Comparison of ENCODE assay signal across 24 mouse cellular contexts in the genomic region with DNA sequence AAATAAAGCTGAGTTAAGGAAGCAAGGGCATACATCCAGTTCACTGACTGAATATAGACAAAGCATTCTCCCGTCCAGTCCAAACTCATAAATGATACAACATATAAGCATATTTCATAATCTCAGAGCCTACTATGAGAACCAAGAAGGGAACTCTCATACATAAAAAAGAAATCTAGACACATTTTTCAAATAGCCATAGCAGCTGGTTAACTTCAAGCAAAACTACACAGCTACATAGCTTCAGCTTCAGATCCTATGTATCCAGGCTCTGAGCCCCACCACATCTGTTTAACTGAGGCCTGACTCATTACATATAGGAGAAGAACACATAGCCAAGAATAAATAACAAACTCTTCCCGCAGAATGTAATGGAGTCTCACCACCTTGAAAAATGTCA. TPM values are rescaled to one million over a fixed set of nuclear protein-coding genes. Genes with fewer than 3 reads are reported as not detected.
DNase-seq lines count a peak whose midpoint lies in the region; ATAC-seq and TF ChIP-seq lines count a peak whose summit lies in the region.
"Had no signal": no experiment of that assay in that cellular context is flagged by ENCODE, and none has a peak within 500 bp of the region (broad histone marks: within the 10 kb centered on the region; RNA-seq: fewer than 3 reads in every experiment).

No protein-coding gene starts in this region.

- H3K36me3 ChIP-seq in kidney, postnatal 0 days (ENCODE audit: insufficient read depth, low read length): no peaks in the 10 kb centered on the region
- no peaks in the 10 kb centered on the region for H3K36me3 ChIP-seq in kidney, embryonic 15.5 days
- no peaks in the 10 kb centered on the region for H3K36me3 ChIP-seq in lung, embryonic 15.5 days
- no peaks in the 10 kb centered on the region for H3K36me3 ChIP-seq in lung, postnatal 0 days (ENCODE audit: insufficient read depth, low read length)
- H3K36me3 ChIP-seq: embryonic facial prominence, embryonic 13.5 days; embryonic facial prominence, embryonic 15.5 days; forebrain, embryonic 10.5 days; forebrain, embryonic 12.5 days had no signal

- no peaks in the 10 kb centered on the region for H3K4me1 ChIP-seq in kidney, postnatal 0 days (replicated peaks; ENCODE audit: insufficient read depth, low read length)
- no peaks in the 10 kb centered on the region for H3K4me1 ChIP-seq in kidney, embryonic 15.5 days
- H3K4me1 ChIP-seq in lung, embryonic 15.5 days: no peaks in the 10 kb centered on the region
- no peaks in the 10 kb centered on the region for H3K4me1 ChIP-seq in lung, postnatal 0 days (ENCODE audit: insufficient read depth, low read depth, low read length)
- H3K4me1 ChIP-seq: embryonic facial prominence, embryonic 13.5 days; embryonic facial prominence, embryonic 15.5 days; forebrain, embryonic 10.5 days; forebrain, embryonic 12.5 days had no signal

- H3K4me3 ChIP-seq in kidney, postnatal 0 days (replicated peaks; ENCODE audit: low read depth, low read length): no peak overlapping the region
- H3K4me3 ChIP-seq in kidney, embryonic 15.5 days (replicated peaks): no peak overlapping the region
- no peak overlapping the region for H3K4me3 ChIP-seq in lung, embryonic 15.5 days
- no peak overlapping the region for H3K4me3 ChIP-seq in lung, postnatal 0 days (ENCODE audit: low read depth, low read length)
- H3K4me3 ChIP-seq: embryonic facial prominence, embryonic 13.5 days; embryonic facial prominence, embryonic 15.5 days; erythroblast, embryonic 14.5 days; forebrain, embryonic 10.5 days; forebrain, embryonic 12.5 days had no signal

- no peaks in the 10 kb centered on the region for H3K27me3 ChIP-seq in kidney, postnatal 0 days (ENCODE audit: insufficient read depth, low read length)
- H3K27me3 ChIP-seq in kidney, embryonic 15.5 days: no peaks in the 10 kb centered on the region
- no peaks in the 10 kb centered on the region for H3K27me3 ChIP-seq in lung, embryonic 15.5 days
- no peaks in the 10 kb centered on the region for H3K27me3 ChIP-seq in lung, postnatal 0 days (replicated peaks; ENCODE audit: insufficient read depth, low read length)
- H3K27me3 ChIP-seq: embryonic facial prominence, embryonic 13.5 days; embryonic facial prominence, embryonic 15.5 days; forebrain, embryonic 12.5 days had no signal

- H3K9ac ChIP-seq in kidney, postnatal 0 days (ENCODE audit: low read depth, low read length): no peak overlapping the region
- no peak overlapping the region for H3K9ac ChIP-seq in kidney, embryonic 15.5 days
- H3K9ac ChIP-seq in lung, embryonic 15.5 days: no peak overlapping the region
- no peak overlapping the region for H3K9ac ChIP-seq in lung, postnatal 0 days (replicated peaks; ENCODE audit: low read depth)
- H3K9ac ChIP-seq: embryonic facial prominence, embryonic 13.5 days; embryonic facial prominence, embryonic 15.5 days; forebrain, embryonic 12.5 days had no signal

- TF ChIP-seq EP300 in lung, postnatal 0 days (IDR thresholded peaks at IDR 0.05): no peak

- H3K4me2 ChIP-seq in kidney, postnatal 0 days (ENCODE audit: low read length): no peak overlapping the region
- no peak overlapping the region for H3K4me2 ChIP-seq in kidney, embryonic 15.5 days
- no peak overlapping the region for H3K4me2 ChIP-seq in lung, embryonic 15.5 days
- H3K4me2 ChIP-seq in lung, postnatal 0 days (replicated peaks; ENCODE audit: low read depth, low read length): no peak overlapping the region
- H3K4me2 ChIP-seq: embryonic facial prominence, embryonic 13.5 days; embryonic facial prominence, embryonic 15.5 days; forebrain, embryonic 12.5 days had no signal

- no peak overlapping the region for H3K27ac ChIP-seq in kidney, postnatal 0 days
- no peak overlapping the region for H3K27ac ChIP-seq in kidney, embryonic 15.5 days
- 0 out of 2 replicates have a peak overlapping the region, but pooled peaks have one; percentile 33 for H3K27ac ChIP-seq in lung, embryonic 15.5 days
- no peak overlapping the region for H3K27ac ChIP-seq in lung, postnatal 0 days (ENCODE audit: low read length)
- H3K27ac ChIP-seq: embryonic facial prominence, embryonic 13.5 days; embryonic facial prominence, embryonic 15.5 days; forebrain, embryonic 10.5 days; forebrain, embryonic 12.5 days had no signal

- TF ChIP-seq CTCF in kidney, postnatal 0 days (IDR thresholded peaks at IDR 0.05; ENCODE audit: low read depth): no peak
- no peak for TF ChIP-seq CTCF in lung, postnatal 0 days (IDR thresholded peaks at IDR 0.05)

- WGBS in kidney, postnatal 0 days: 83% methylated on average over 2 of the region's 2 CpGs
- WGBS in kidney, embryonic 15.5 days: 88% methylated on average over 2 of the region's 2 CpGs
- 67% methylated on average over 2 of the region's 2 CpGs for WGBS in lung, embryonic 15.5 days
- WGBS in lung, postnatal 0 days: 70% methylated on average over 2 of the region's 2 CpGs

- ATAC-seq in kidney, postnatal 0 days (replicated peaks; ENCODE audit: low FRiP score, low read depth): no peak
- ATAC-seq in kidney, embryonic 15.5 days (replicated peaks; ENCODE audit: low FRiP score): no peak
- ATAC-seq in lung, embryonic 15.5 days (ENCODE audit: borderline replicate concordance, extremely low read depth, low FRiP score, low TSS enrichment): no peak
- ATAC-seq in lung, postnatal 0 days: no peak
- ATAC-seq: forebrain, embryonic 14.5 days had no signal

- peak; percentile 59 for DNase-seq in kidney, postnatal 0 days (ENCODE audit: low spot score)
- DNase-seq in lung, postnatal 10 days: no peak
- peak; percentile 25 for DNase-seq in lung, postnatal 0 days (ENCODE audit: low spot score)
- no peak for DNase-seq in lung, postnatal 14 days
- DNase-seq: adrenal gland, adult 2 months; adrenal gland, postnatal 10 days; adrenal gland, postnatal 25 days; cerebellum, adult 11 months; cerebellum, adult 18-20 months; cerebellum, adult 8-10 months; cerebellum, adult 9-11 months; cerebellum, postnatal 14 days; cerebellum, postnatal 36 days; embryo, embryonic 11 days had no signal

- H3K9me3 ChIP-seq in kidney, postnatal 0 days (replicated peaks; ENCODE audit: low read length): no peaks in the 10 kb centered on the region
- H3K9me3 ChIP-seq in kidney, embryonic 15.5 days (replicated peaks): no peaks in the 10 kb centered on the region
- no peaks in the 10 kb centered on the region for H3K9me3 ChIP-seq in lung, embryonic 15.5 days
- no peaks in the 10 kb centered on the region for H3K9me3 ChIP-seq in lung, postnatal 0 days (ENCODE audit: low read length)
- H3K9me3 ChIP-seq: embryonic facial prominence, embryonic 13.5 days; embryonic facial prominence, embryonic 15.5 days; forebrain, embryonic 10.5 days; forebrain, embryonic 12.5 days had no signal

RNA-seq across cellular contexts. Expression of a gene that starts 53.8 kb away (rescaled TPM):
- not detected in 2 replicates for polyA plus RNA-seq in kidney, postnatal 0 days (2015; fragmentation: Nextera tagmentation; extraction: Ambion mirVana)
- not detected in 2 replicates for polyA plus RNA-seq in kidney, embryonic 15.5 days (2015; fragmentation: Nextera tagmentation; extraction: Ambion mirVana)
- 0.18 and 1.3 TPM in 2 replicates for polyA plus RNA-seq in lung, embryonic 15.5 days (2015; fragmentation: Nextera tagmentation; extraction: Ambion mirVana)
- polyA plus RNA-seq in lung, postnatal 0 days (2015; fragmentation: Nextera tagmentation; extraction: Ambion mirVana): 0.05 TPM in 1 of 2 replicates, not detected in the other
- polyA plus RNA-seq: adrenal gland, adult 2 months; brain, embryonic 14.5 days; C2C12; embryonic facial prominence, embryonic 13.5 days; embryonic facial prominence, embryonic 15.5 days; erythroblast, embryonic 14.5 days; forebrain, embryonic 10.5 days; forebrain, embryonic 12.5 days; forebrain, embryonic 14.5 days had no signal

Comparison
In these comparisons a context has a peak if more than half of its experiments do, and no peak if none do; other contexts are left out.
1. DNase-seq: peak in kidney, postnatal 0 days (single experiment) and lung, postnatal 0 days (single experiment); none in lung, postnatal 10 days (single experiment) and lung, postnatal 14 days (single experiment).